Mouse (Mus musculus): ENCODE measurements around the gene Hspa12b.

DNA sequence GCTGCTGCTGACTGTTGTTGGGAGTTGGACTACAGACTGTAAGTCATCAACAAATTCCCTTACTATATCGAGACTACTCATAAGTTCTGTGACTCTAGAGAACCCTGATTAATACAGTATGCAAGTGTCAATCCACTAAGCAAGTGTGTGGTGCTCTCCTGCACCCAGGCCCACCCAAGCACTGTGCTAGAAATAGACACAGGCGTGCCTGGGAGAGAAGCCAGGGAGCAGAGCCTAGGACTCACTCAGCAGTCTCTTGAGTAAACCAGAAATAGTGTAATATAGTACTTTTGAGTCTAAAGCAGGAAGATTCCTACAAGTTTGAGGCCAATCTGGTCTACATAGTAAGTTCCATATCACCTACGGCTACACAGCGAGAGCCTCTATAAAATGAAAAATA is 23.1 kb upstream of the Hspa12b start:
- TF ChIP-seq CTCF (IDR thresholded peaks at IDR 0.05; ENCODE audit: borderline replicate concordance, control insufficient read depth, extremely low read depth, insufficient read depth, low read length, poor library complexity) (no peak), POLR2A (IDR thresholded peaks at IDR 0.05; ENCODE audit: control insufficient read depth, extremely low read depth, insufficient read depth, low read length, poor library complexity) (no peak)

Measured in thymus, adult 2 months (tissue).